Mouse (Mus musculus) spleen, adult 2 months (tissue): ENCODE data around the gene Unc50. TPM values are rescaled to one million over a fixed set of nuclear protein-coding genes. Genes with fewer than 3 reads are reported as not detected.
A peak's percentile ranks its signal among the peaks of the same experiment; 100 is the strongest.

ENCODE experiments used
- DNase-seq, 2 experiments: peaks; one replicate each; pipeline versions ENCODE4 v3.0.0 to v3.0.0-alpha.2; 2012 to 2021; ENCODE audit warnings: low spot score in 2 of 2, low read depth in 1 of 2
- H3K27ac ChIP-seq: fragments of 200-500 bp; 2 replicates; pipeline ENCODE4 v1.5.1; 2012; ENCODE audit warnings: low read length, inconsistent platforms; ENCODE audit not compliant: insufficient read depth
- H3K27me3 ChIP-seq: fragments of 200-500 bp; 2 replicates; pipeline ENCODE4 v1.6.1; 2012; ENCODE audit warnings: mild to moderate bottlenecking, moderate library complexity, low read length, inconsistent platforms; ENCODE audit not compliant: control insufficient read depth, insufficient read depth
- H3K36me3 ChIP-seq: fragments of 200-500 bp; 2 replicates; pipeline ENCODE4 v1.6.1; 2012; ENCODE audit warnings: mild to moderate bottlenecking, low read length, inconsistent platforms; ENCODE audit not compliant: control insufficient read depth, insufficient read depth
- H3K4me1 ChIP-seq: fragments of 200-500 bp; 2 replicates; pipeline ENCODE4 v1.6.1; 2011; ENCODE audit warnings: inconsistent platforms; ENCODE audit not compliant: control insufficient read depth, insufficient read depth, insufficient read length
- H3K4me3 ChIP-seq: fragments of 200-500 bp; 2 replicates; pipeline ENCODE4 v1.5.1; 2011; ENCODE audit warnings: mild to moderate bottlenecking, inconsistent platforms; ENCODE audit not compliant: insufficient read depth, insufficient read length; ENCODE audit errors: extremely low read depth
- CTCF ChIP-seq: fragments of 200-500 bp; IDR thresholded peaks from 2 replicates; pipeline ENCODE4 v1.5.1; 2011; ENCODE audit warnings: mild to moderate bottlenecking, inconsistent platforms; ENCODE audit not compliant: insufficient read depth, insufficient read length, insufficient replicate concordance; ENCODE audit errors: extremely low read depth
- POLR2A ChIP-seq: fragments of 200-500 bp; IDR thresholded peaks from 2 replicates; pipeline ENCODE4 v1.6.1; 2011; ENCODE audit warnings: low read depth, low read length, inconsistent platforms
- WGBS: fragments of 180-500 bp; shearing (Covaris S2); methylation state at CpG from one replicate; pipeline ENCODE4 v1.1.7; 2018; 5-methylcytosine and 5-hydroxymethylcytosine counted together
- polyA plus RNA-seq: library from polyadenylated mRNA; depleted of rRNA; stranded (reverse); fragments of >200 nt; gene quantifications from 2 replicates; pipeline ENCODE4 v1.2.3, GENCODE M21; 2012

The Unc50 gene
- polyA plus RNA-seq, 1 experiment = 32.7 TPM

GRCm38 (mm10) chr1:37475312-37475711 lies 45.4 kb downstream of the Unc50 start:
- H3K4me3 ChIP-seq = no peak overlapping the region
- H3K27me3 ChIP-seq = no peaks in the 10 kb centered on the region
- H3K27ac ChIP-seq = peak overlapping the region; percentile 76
- H3K36me3 ChIP-seq = no peaks in the 10 kb centered on the region
- WGBS = 90% methylated on average over 3 of the region's 3 CpGs
- DNase-seq = no peak
- peaks cover 35% of the 10 kb centered on the region; the same call in 1 of the 2 replicates for H3K4me1 ChIP-seq
- TF ChIP-seq POLR2A = no peak
- TF ChIP-seq CTCF = no peak

- Histone ChIP-seq H3K27me3 (no peaks in the 10 kb centered on the region), H3K4me1 (peaks cover 35% of the 10 kb centered on the region; the same call in 1 of the 2 replicates), H3K4me3 (no peak overlapping the region), H3K36me3 (no peaks in the 10 kb centered on the region), H3K27ac (no peak overlapping the region)
- TF ChIP-seq CTCF (no peak), POLR2A (no peak)
- 71% methylated on average over 5 of the region's 5 CpGs for WGBS
- DNase-seq = no peak
Observed at GRCm38 (mm10) chr1:37477250-37477649, 47.3 kb downstream of the Unc50 start.

- H3K4me1 ChIP-seq = peaks cover 35% of the 10 kb centered on the region; the same call in 1 of the 2 replicates
- peak overlapping the region; percentile 25; the same call in 1 of the 2 replicates for H3K4me3 ChIP-seq
- TF ChIP-seq POLR2A = no peak
- TF ChIP-seq CTCF = no peak
- H3K27ac ChIP-seq = peak overlapping the region; percentile 67
- DNase-seq = peak in 1 of 2 experiments; percentile 32
- H3K27me3 ChIP-seq = no peaks in the 10 kb centered on the region
- H3K36me3 ChIP-seq = no peaks in the 10 kb centered on the region
- 19% methylated on average over 5 of the region's 5 CpGs for WGBS
Observed at GRCm38 (mm10) chr1:37477928-37478327, 48.0 kb downstream of the Unc50 start.

- H3K27ac ChIP-seq = peak overlapping the region; percentile 67
Observed at GRCm38 (mm10) chr1:37478416-37478815, 48.5 kb downstream of the Unc50 start.

GRCm38 (mm10) chr1:37479074-37479473 lies 49.1 kb downstream of the Unc50 start:
- 26% methylated on average over 9 of the region's 9 CpGs for WGBS
- Histone ChIP-seq H3K4me3 (no peak overlapping the region), H3K27me3 (no peaks in the 10 kb centered on the region), H3K36me3 (no peaks in the 10 kb centered on the region), H3K4me1 (peaks cover 26% of the 10 kb centered on the region; the same call in 1 of the 2 replicates), H3K27ac (no peak overlapping the region)
- TF ChIP-seq CTCF = peak; percentile 50; the same call in 1 of the 2 replicates
- TF ChIP-seq POLR2A = no peak
- peak in 1 of 2 experiments; percentile 34 for DNase-seq

More at GRCm38 (mm10) chr1:37478416-37478815, 48.5 kb downstream of the Unc50 start:
- H3K4me1 ChIP-seq = peaks cover 31% of the 10 kb centered on the region; the same call in 1 of the 2 replicates
- TF ChIP-seq CTCF (no peak), POLR2A (no peak)
- no peak for DNase-seq
- no peak overlapping the region; the same call in 1 of the 2 replicates for H3K4me3 ChIP-seq
- 5% methylated on average over 7 of the region's 7 CpGs for WGBS
- H3K27me3 ChIP-seq = no peaks in the 10 kb centered on the region
- H3K36me3 ChIP-seq = no peaks in the 10 kb centered on the region

- TF ChIP-seq POLR2A (no peak), CTCF (no peak)
- H3K4me1 ChIP-seq = peaks cover 24% of the 10 kb centered on the region; the same call in 1 of the 2 replicates
- H3K27me3 ChIP-seq = no peaks in the 10 kb centered on the region
- DNase-seq = no peak
- H3K4me3 ChIP-seq = no peak overlapping the region
- no peak overlapping the region for H3K27ac ChIP-seq
- WGBS = 69% methylated on average over 8 of the region's 8 CpGs
- H3K36me3 ChIP-seq = no peaks in the 10 kb centered on the region
Observed at GRCm38 (mm10) chr1:37479759-37480158, 49.8 kb downstream of the Unc50 start.

GRCm38 (mm10) chr1:37480731-37481130 lies 50.8 kb downstream of the Unc50 start:
- peak overlapping the region; percentile 68 for H3K27ac ChIP-seq
- 34% methylated on average over 6 of the region's 6 CpGs for WGBS
- no peaks in the 10 kb centered on the region for H3K36me3 ChIP-seq
- peak in 1 of 2 experiments; percentile 25 for DNase-seq
- no peak overlapping the region for H3K4me3 ChIP-seq
- H3K27me3 ChIP-seq = no peaks in the 10 kb centered on the region
- H3K4me1 ChIP-seq = peaks cover 17% of the 10 kb centered on the region; the same call in 1 of the 2 replicates
- TF ChIP-seq POLR2A = no peak
- TF ChIP-seq CTCF = no peak
